Comparison of ENCODE assay signal across 10 mouse cellular contexts in the genomic region with DNA sequence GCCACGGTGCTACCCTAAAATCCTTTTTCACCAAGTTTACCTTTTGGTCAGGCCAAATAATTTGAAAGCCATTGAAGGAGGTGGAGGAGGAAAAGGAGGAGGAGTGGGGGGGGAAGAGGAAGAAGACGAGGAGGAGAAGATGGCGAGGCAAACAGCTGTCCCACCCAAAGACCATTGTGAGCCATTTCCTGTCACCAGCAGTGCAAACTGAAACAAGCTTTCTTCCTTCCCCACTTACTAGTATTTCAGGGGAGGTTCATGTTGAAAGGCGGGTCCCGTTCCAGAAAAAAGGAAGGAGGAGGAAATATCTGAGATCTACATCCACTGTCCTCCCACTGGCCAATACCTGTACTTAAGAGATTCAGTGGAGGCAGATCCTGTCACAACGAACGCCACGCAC. TPM values are rescaled to one million over a fixed set of nuclear protein-coding genes. Genes with fewer than 3 reads are reported as not detected.
A peak's percentile ranks its signal among the peaks of the same experiment; 100 is the strongest.
DNase-seq lines count a peak whose midpoint lies in the region; ATAC-seq and TF ChIP-seq lines count a peak whose summit lies in the region.
"Had no signal": no experiment of that assay in that cellular context is flagged by ENCODE, and none has a peak within 500 bp of the region (broad histone marks: within the 10 kb centered on the region; RNA-seq: fewer than 3 reads in every experiment).

No protein-coding gene starts in this region.

- WGBS in forebrain, embryonic 15.5 days: 94% methylated on average over 8 of the region's 8 CpGs
- 90% methylated on average over 8 of the region's 8 CpGs for WGBS in forebrain, embryonic 11.5 days
- 33% methylated on average over 8 of the region's 8 CpGs for WGBS in small intestine, adult 2 months

- H3K4me2 ChIP-seq in forebrain, embryonic 15.5 days (replicated peaks): no peak overlapping the region
- no peak overlapping the region for H3K4me2 ChIP-seq in forebrain, embryonic 11.5 days (ENCODE audit: low read depth, low read length, severe bottlenecking)
- H3K4me2 ChIP-seq: limb, embryonic 12.5 days; neural tube, embryonic 12.5 days had no signal

- no peak for ATAC-seq in forebrain, embryonic 15.5 days (replicated peaks)
- no peak for ATAC-seq in forebrain, embryonic 11.5 days (replicated peaks; ENCODE audit: low FRiP score)
- ATAC-seq in inflammation-experienced regulatory T-cells, adult 6 months: peak; percentile 53
- ATAC-seq in frontal cortex, adult (ENCODE audit: low TSS enrichment): no peak

- H3K27me3 ChIP-seq in forebrain, embryonic 15.5 days: no peaks in the 10 kb centered on the region
- no peaks in the 10 kb centered on the region for H3K27me3 ChIP-seq in forebrain, embryonic 11.5 days (ENCODE audit: control insufficient read depth, insufficient read depth, low read length)
- no peaks in the 10 kb centered on the region for H3K27me3 ChIP-seq in small intestine, adult 2 months (ENCODE audit: control insufficient read depth, insufficient read depth, low read length)
- H3K27me3 ChIP-seq: limb, embryonic 12.5 days; neural tube, embryonic 12.5 days had no signal

- no peak for TF ChIP-seq POLR2A in small intestine, adult 2 months (IDR thresholded peaks at IDR 0.05; ENCODE audit: low read depth, low read length)

- no peak for DNase-seq in forebrain, embryonic 11.5 days (ENCODE audit: low spot score)
- no peak for DNase-seq in layer of hippocampus, adult 2 months (ENCODE audit: low spot score in 2 of 2)
- no peak for DNase-seq in layer of hippocampus, postnatal 14 days (ENCODE audit: low spot score in 2 of 2)
- DNase-seq in gastrocnemius, postnatal 10 days: no peak

- peak overlapping the region; percentile 40; the same call in 1 of the 2 replicates for H3K27ac ChIP-seq in forebrain, embryonic 15.5 days (replicated peaks)
- no peak overlapping the region for H3K27ac ChIP-seq in forebrain, embryonic 11.5 days (ENCODE audit: low read depth, low read length)
- peak overlapping the region; percentile 55; the same call in 1 of the 2 replicates for H3K27ac ChIP-seq in layer of hippocampus, adult 2 months
- peak overlapping the region; percentile 67 for H3K27ac ChIP-seq in small intestine, adult 2 months (ENCODE audit: insufficient read depth, low read depth, low read length)
- H3K27ac ChIP-seq: neural tube, embryonic 12.5 days had no signal

- no peak overlapping the region for H3K9ac ChIP-seq in forebrain, embryonic 15.5 days (replicated peaks)
- H3K9ac ChIP-seq in forebrain, embryonic 11.5 days (ENCODE audit: low read length): no peak overlapping the region
- H3K9ac ChIP-seq: limb, embryonic 12.5 days; neural tube, embryonic 12.5 days had no signal

- TF ChIP-seq CTCF in layer of hippocampus, adult 2 months (conservative IDR thresholded peaks at IDR 0.05): no peak
- TF ChIP-seq CTCF in small intestine, adult 2 months (IDR thresholded peaks at IDR 0.05; ENCODE audit: extremely low read depth, insufficient read length, insufficient replicate concordance, low read depth, low read length): no peak

- no peaks in the 10 kb centered on the region for H3K36me3 ChIP-seq in forebrain, embryonic 15.5 days
- H3K36me3 ChIP-seq in forebrain, embryonic 11.5 days (ENCODE audit: control insufficient read depth, insufficient read depth, low read length): no peaks in the 10 kb centered on the region; the same call in 1 of the 2 replicates
- no peaks in the 10 kb centered on the region for H3K36me3 ChIP-seq in small intestine, adult 2 months (ENCODE audit: control insufficient read depth, insufficient read depth, low read length)

- H3K4me1 ChIP-seq in forebrain, embryonic 15.5 days: peaks cover 32% of the 10 kb centered on the region
- H3K4me1 ChIP-seq in forebrain, embryonic 11.5 days (replicated peaks; ENCODE audit: control insufficient read depth, insufficient read depth, low read length): peaks cover 2% of the 10 kb centered on the region; the same call in 1 of the 2 replicates
- peaks cover 17% of the 10 kb centered on the region for H3K4me1 ChIP-seq in small intestine, adult 2 months (ENCODE audit: control insufficient read depth, insufficient read depth, insufficient read length, low read length)

- H3K9me3 ChIP-seq in forebrain, embryonic 15.5 days: no peaks in the 10 kb centered on the region
- no peaks in the 10 kb centered on the region for H3K9me3 ChIP-seq in forebrain, embryonic 11.5 days (ENCODE audit: control insufficient read depth, low read length)
- H3K9me3 ChIP-seq: limb, embryonic 12.5 days had no signal

- no peak overlapping the region for H3K4me3 ChIP-seq in forebrain, embryonic 15.5 days
- H3K4me3 ChIP-seq in forebrain, embryonic 11.5 days (ENCODE audit: low read depth, low read length): no peak overlapping the region
- H3K4me3 ChIP-seq in layer of hippocampus, adult 2 months: no peak overlapping the region
- no peak overlapping the region for H3K4me3 ChIP-seq in small intestine, adult 2 months (ENCODE audit: low read depth, low read length)
- H3K4me3 ChIP-seq: limb, embryonic 12.5 days; neural tube, embryonic 12.5 days had no signal

RNA-seq across cellular contexts. Expression of a gene that starts 16.5 kb away (rescaled TPM):
- not detected in 2 replicates for polyA plus RNA-seq in forebrain, embryonic 15.5 days (2015; fragmentation: Nextera tagmentation; extraction: Ambion mirVana)
- polyA plus RNA-seq in forebrain, embryonic 11.5 days (2014; fragmentation: Nextera tagmentation; extraction: Ambion mirVana): not detected in 2 replicates
- total RNA-seq in layer of hippocampus, adult 2 months (2021): 1 to 10 TPM in 1 of 2 experiments, under 1 TPM in 1; 0.32 to 3.1 TPM
- not detected for total RNA-seq in layer of hippocampus, postnatal 14 days (2021)
- polyA plus RNA-seq in inflammation-experienced regulatory T-cells, adult 6 months (2017; shearing (Covaris generic)): not detected
- 1.9 and 2.9 TPM in 2 replicates for polyA plus RNA-seq in small intestine, adult 2 months (2012; rRNA removed)
- not detected for total RNA-seq in gastrocnemius, postnatal 10 days (2021)
- polyA plus RNA-seq: limb, embryonic 12.5 days; neural tube, embryonic 12.5 days had no signal

RNA-seq across cellular contexts. Expression of a gene that starts 28.8 kb away (rescaled TPM):
- 8.0 TPM in 2 replicates for polyA plus RNA-seq in forebrain, embryonic 15.5 days (2015; fragmentation: Nextera tagmentation; extraction: Ambion mirVana)
- polyA plus RNA-seq in forebrain, embryonic 11.5 days (2014; fragmentation: Nextera tagmentation; extraction: Ambion mirVana): 14.0 and 16.6 TPM in 2 replicates
- total RNA-seq in layer of hippocampus, adult 2 months (2021): 10 to 100 TPM; 42.5 to 49.0 TPM
- total RNA-seq in layer of hippocampus, postnatal 14 days (2021): 10 to 100 TPM; 32.7 to 34.8 TPM
- polyA plus RNA-seq in inflammation-experienced regulatory T-cells, adult 6 months (2017; shearing (Covaris generic)): 10 to 100 TPM; 13.0 to 23.0 (median 20.1) TPM
- polyA plus RNA-seq in small intestine, adult 2 months (2012; rRNA removed): 11.7 and 23.0 TPM in 2 replicates
- total RNA-seq in gastrocnemius, postnatal 10 days (2021): 10 to 100 TPM; 21.7 to 26.7 TPM
